Mouse (Mus musculus) neutrophil, adult 65 days (primary cell): ENCODE results near the gene Sh2d3c. TPM values are rescaled to one million over a fixed set of nuclear protein-coding genes. Genes with fewer than 3 reads are reported as not detected.

Experiments
- total RNA-seq: library from RNA; stranded (reverse); gene quantifications from 2 replicates; pipeline ENCODE4 v1.2.4, GENCODE M21; 2023

The Sh2d3c gene
- 306 and 450 TPM in 2 replicates for total RNA-seq

DNA sequence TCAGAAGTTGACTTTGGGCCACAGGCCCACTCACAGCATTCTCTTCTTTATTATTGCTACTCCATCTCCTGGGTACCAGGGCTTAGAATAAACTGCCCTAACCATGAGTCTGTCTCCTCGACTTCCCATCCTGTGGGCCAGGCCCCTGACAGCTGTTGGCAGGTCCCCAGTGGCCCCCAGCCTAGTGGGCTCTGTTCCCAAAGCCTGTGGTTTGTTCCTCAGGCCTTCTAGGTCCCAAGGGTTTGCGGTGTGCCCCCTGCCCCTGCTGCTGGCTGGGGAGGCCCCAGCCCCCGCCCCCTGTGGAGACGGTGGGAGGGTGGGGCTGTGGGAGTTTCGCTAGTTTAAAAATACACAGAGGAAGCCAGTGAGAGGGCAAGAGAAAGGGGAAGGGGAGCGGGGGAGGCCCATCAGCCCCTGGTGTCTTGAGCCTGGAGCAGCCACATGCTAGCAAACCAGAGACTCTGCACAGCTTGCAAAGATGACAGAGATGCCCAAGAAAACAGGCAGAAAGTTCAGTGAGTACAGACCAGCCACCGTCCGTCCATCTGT, at the start of gene Sh2d3c:
TSS of gene Sh2d3c (plus strand) at position 375 of the 549 bp plus-strand sequence.

DNA sequence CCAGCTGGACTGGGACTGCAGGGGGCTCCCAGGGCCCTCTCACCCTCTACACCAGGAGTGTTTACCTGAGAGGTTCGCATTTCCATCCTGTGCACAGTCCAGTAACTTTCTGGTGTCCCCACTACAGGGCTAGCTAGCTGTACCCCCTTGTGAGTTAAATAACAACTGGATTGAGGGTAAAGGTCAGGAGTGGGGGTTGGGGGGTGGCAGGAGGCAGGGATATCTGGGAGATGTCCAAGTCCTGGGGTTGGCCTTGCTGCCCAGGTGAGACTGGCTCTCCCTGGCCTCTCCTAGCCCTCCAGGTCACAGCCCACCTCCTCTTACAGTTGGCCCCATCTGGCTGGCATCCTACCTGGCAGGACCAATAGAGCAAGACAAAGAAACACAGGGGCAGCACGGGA, 16.8 kb upstream of the Sh2d3c start, which contains the start of gene Fpgs:
TSS of gene Fpgs (minus strand) at position 125 of the 401 bp plus-strand sequence.

DNA sequence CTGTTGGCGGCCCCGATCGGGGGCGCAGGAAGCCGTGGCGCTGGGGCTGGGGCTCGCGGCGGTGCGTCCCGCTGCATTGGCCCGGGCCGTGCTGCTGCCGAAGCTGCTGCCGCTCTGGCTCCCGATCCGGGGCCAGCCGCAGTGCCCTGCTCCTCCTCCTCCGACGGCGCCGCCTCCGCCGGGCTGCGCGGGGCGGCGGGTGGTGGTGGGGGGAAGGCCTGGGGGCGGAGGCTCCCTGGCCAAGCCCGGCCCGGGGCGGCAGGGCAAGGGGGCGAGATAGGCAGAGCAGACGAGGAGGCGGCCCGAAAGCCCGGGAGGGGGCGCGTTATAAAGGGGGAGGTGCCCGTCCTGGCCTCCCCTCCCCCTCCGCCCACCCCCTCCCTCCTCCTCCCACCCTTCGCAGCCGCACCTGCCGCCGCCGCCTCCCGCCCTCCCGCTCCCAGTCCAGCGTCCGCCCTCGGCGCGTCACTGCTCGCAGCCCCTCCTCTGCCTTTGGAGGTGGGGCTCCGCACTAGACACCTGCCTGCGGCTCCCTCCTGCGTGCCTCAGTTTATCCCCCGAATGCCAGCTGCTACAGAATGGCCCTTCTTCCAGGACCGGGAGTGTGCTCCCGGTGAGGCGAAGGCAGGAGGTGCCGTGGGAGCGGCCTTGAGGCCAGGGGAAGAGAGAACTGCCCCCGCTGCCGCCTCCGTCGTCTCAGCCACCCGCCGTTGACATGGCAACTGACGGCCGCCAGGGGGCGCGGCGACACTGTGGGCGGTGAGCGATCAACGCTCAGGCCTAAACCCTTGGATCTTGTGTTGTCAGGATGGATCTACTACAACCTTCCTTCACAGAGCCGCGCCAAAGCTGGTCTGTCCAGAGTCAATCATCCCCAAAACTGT, 7.7 kb upstream of the Sh2d3c start, which contains the start of gene Cdk9:
TSS of gene Cdk9 (minus strand) at position 143 of the 884 bp plus-strand sequence.

DNA sequence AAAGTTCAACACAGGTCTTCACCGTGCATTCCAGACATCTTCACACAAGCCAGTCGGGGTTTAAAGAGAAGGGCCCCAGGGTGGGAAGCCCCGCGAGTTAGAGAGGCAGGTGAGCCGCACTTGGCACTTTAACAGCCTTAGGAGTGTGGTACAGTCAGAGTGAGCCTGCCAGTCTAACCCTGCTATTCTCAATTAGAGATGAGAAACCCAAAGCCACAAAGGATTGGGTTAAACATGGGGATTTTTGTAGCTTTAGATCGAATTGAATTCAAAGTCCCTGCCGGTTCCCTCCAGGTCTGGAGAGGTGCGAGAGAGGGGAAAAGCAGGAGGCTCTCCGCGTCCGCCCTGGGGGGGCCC, 20.0 kb downstream of the Sh2d3c start, which contains the start of gene 6330409D20Rik:
TSS of gene 6330409D20Rik (minus strand) at position 101 of the 357 bp plus-strand sequence.

DNA sequence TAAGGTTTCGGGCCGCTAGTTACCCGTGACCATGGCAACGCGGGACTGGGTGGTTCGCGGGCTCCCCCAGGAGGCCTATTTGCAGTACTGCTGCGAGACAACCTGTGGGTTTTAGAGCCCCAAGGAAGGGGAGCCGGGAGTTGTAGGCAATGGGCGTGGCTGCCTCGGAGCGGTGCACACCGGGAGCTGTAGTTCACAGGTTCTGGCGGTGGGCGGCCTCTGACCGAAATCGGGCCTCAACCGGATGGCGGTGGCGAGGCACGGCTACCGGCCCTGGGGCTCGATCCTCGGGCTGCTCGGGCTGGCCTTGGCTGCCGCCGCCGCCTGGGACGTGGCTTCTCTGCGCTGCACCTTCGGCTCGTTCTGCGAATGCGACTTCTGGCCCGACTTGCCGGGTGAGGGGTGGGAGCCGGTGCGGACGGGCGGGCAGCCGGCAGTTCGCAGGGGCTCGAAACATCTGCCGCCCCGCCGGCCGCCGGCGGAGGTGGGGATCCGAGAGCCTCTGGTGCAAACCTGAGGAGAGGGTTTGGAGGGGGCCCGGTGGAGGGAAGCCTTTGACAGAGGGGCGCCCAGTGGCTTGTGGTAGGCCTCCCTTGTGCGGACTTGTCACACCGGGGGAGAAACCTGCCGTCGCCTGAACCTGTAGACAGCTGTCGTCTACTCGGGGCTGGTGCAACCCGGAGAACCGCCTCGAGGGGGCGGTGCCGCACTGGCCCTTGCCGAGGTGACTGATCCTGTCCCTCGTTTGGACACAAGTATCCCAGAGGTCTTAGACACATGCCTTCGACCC, 36.4 kb downstream of the Sh2d3c start, which contains the start of gene Tor2a:
TSS of gene Tor2a (plus strand) at position 179 of the 790 bp plus-strand sequence.

DNA sequence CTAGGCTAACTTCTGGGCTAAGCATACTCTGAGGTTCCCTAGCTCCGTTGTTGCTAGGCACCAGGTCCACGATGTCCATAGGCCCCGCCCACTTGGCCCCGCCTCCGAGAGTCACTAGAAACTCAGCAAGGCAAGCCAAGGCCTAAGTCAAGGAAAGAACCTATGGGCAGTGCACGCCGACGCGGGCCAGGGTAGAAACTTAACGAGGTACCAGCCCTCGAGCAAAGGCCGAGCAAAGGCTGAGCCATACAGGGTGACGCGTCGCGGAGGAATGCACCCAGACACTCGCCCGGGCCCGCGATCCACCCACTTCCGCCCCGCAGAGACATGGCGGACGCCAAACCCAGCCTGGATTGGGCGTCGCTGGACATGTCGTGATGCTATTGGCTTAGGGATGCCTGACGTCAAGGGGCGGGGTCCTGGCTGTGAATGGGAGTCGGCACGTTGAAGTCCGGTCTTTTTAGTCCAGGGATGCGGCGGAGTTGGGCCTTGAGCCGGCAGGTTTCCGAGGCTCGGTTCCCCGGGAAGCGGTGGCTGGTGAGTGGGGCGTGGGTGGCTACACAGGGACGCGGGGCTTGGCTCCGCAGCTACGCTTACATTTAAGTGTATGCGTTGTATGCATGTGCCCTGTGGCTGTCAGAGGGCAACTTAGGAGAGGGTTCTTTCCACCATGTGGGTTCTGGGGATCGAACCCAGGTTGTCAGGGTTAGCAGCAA, 54.7 kb downstream of the Sh2d3c start, which contains the start of the genes Ttc16 and Ptrh1:
TSS of gene Ttc16 (minus strand) at position 275 of the 716 bp plus-strand sequence.
TSS of gene Ptrh1 (plus strand) at position 428 of the 716 bp plus-strand sequence.

DNA sequence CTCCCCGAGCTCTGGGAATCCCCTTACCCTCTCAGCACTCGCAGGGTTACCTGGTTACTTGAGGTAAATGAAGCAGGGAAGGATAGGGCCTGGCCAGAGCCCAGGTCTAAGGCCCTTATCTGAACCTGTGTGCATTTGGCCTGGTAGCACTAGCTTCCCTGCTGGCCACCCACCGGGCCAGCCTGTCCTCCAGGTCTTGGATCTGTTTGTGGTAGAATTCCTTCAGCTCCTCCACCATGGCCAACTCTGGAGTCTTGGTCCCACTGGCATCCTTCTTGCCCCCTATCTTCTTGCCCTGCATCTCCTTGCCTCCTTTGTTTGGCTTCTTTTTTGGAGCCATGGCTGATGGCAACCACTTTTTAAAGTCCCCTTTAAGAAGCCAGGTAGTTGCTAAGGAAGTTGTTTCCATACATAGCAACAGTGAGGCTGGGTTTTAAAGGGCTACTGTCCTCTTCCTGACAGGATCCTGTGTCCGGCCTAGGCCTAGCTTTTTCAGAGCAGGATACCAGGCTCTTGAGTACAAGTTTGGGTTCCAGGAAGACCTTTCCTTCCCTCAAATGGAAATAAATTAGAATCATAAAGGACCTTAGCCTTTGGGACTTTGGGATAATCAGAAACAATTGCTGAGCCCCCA, 63.3 kb downstream of the Sh2d3c start, which contains the start of gene Cfap157:
TSS of gene Cfap157 (minus strand) at position 381 of the 634 bp plus-strand sequence.

Other genes starting within 250 kb of the Sh2d3c start
- 16.6 and 20.7 TPM in 2 replicates for gene Fam102a, start 185.7 kb upstream of the Sh2d3c start, total RNA-seq
- 45.4 and 46.0 TPM in 2 replicates for gene Dpm2, start 150.2 kb upstream of the Sh2d3c start, total RNA-seq
- gene Pip5kl1, start 146.3 kb upstream of the Sh2d3c start, total RNA-seq = 0.51 TPM in 1 of 2 replicates, not detected in the other
- gene 9430097D07Rik, start 145.4 kb upstream of the Sh2d3c start, total RNA-seq = not detected in 2 replicates
- 17.9 and 21.5 TPM in 2 replicates for gene St6galnac4, start 134.0 kb upstream of the Sh2d3c start, total RNA-seq
- gene St6galnac6, start 121.3 kb upstream of the Sh2d3c start, total RNA-seq = 9.5 and 12.8 TPM in 2 replicates
- gene Ak1, start 99.3 kb upstream of the Sh2d3c start, total RNA-seq = 0.60 TPM in 1 of 2 replicates, not detected in the other
- gene Eng, start 74.5 kb upstream of the Sh2d3c start, total RNA-seq = 5.4 and 6.0 TPM in 2 replicates
- gene Fpgs, start 16.9 kb upstream of the Sh2d3c start, total RNA-seq = 3.9 and 6.7 TPM in 2 replicates
- 186 and 243 TPM in 2 replicates for gene Cdk9, start 8.0 kb upstream of the Sh2d3c start, total RNA-seq
- not detected in 2 replicates for gene 6330409D20Rik, start 20.0 kb downstream of the Sh2d3c start, total RNA-seq
- 15.4 and 20.8 TPM in 2 replicates for gene Tor2a, start 36.2 kb downstream of the Sh2d3c start, total RNA-seq
- not detected in 2 replicates for gene Ttc16, start 54.6 kb downstream of the Sh2d3c start, total RNA-seq
- 0.69 and 1.9 TPM in 2 replicates for gene Ptrh1, start 54.7 kb downstream of the Sh2d3c start, total RNA-seq
- not detected in 2 replicates for gene Cfap157, start 63.4 kb downstream of the Sh2d3c start, total RNA-seq
- 0.27 and 0.38 TPM in 2 replicates for gene Stxbp1, start 126.2 kb downstream of the Sh2d3c start, total RNA-seq
- gene Fam129b, start 155.1 kb downstream of the Sh2d3c start, total RNA-seq = 29.3 and 49.7 TPM in 2 replicates
- gene Rpl12, start 240.5 kb downstream of the Sh2d3c start, total RNA-seq = 84.6 and 94.8 TPM in 2 replicates
- gene Lrsam1, start 240.6 kb downstream of the Sh2d3c start, total RNA-seq = 46.4 and 75.7 TPM in 2 replicates